Mouse (Mus musculus): Measurements from ENCODE around the gene Slc9a5.

The Slc9a5 gene

GRCm38 (mm10) chr8:105413391-105413790 is 64.7 kb downstream of the Slc9a5 start, which contains the start of the genes Kctd19 and Lrrc36:
TSS of gene Kctd19 (minus strand) at chr8:105413502.
TSS of gene Lrrc36 (plus strand) at chr8:105413571.
- no peak for DNase-seq

- DNase-seq: no peak
Measured at GRCm38 (mm10) chr8:105418992-105419391, 70.3 kb downstream of the Slc9a5 start.
